Mouse (Mus musculus) adrenal gland, adult (tissue): ENCODE measurements around the gene Hnrnpa2b1.
"Not testable (repeated sequence)": the region's sequence is repeated elsewhere in the genome, so short reads cannot be mapped to it uniquely, and the experiment has no call there.

Experiments
- DNase-seq, 2 experiments: peaks; one replicate each; pipeline ENCODE4 v3.0.0; 2022 to 2023; ENCODE audit warnings: low spot score in 1 of 2; ENCODE audit not compliant: inconsistent age in 2 of 2

The Hnrnpa2b1 gene

GRCm38 (mm10) chr6:51469715-51470310 is at the start of gene Hnrnpa2b1:
Hnrnpa2b1 (minus strand) TSS chr6:51469894.
- peak; percentile 99 to 100 for DNase-seq

DNA sequence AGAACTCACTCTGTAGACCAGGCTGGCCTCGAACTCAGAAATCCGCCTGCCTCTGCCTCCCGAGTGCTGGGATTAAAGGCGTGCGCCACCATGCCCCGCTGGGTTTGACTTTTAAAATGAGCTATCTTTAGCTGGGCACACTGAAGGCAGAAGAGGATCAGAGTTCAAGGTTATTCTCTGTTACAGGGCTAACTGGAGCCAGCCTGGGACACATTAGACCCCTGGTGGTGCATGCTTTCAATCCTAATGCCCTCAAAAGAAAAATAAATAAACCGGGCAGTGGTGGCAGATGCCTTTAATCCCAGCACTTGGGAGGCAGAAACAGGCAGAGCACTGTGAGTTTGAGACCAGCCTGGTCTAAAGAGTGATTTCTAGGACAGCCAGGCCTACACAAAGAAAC is 45.2 kb upstream of the Hnrnpa2b1 start:
- no peak for DNase-seq

- no peak for DNase-seq
These were observed 44.1 kb upstream of the Hnrnpa2b1 start for GRCm38 (mm10) chr6:51513745-51514144.

DNA sequence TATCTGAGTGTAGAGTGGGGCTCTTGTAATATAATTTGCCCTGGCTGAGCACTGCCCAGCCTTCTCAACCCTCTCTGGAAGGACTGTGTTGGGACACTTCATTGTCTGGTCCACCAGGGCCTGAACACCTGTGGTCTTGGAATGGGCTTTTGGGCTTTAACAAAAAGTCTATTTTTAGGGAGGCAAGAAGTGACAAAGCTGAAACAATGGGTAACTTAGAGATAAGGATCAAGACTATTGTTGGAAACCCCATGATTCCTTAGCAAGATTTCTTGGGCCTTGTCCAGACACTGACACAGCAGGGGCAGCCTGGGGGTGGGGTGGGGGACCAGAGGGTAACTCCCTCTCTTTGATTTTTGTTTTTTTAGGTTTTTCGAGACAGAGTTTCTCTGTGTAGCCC is 41.3 kb upstream of the Hnrnpa2b1 start:
- DNase-seq = no peak

- DNase-seq = peak; percentile 29 to 78
These were observed 40.4 kb upstream of the Hnrnpa2b1 start for GRCm38 (mm10) chr6:51510094-51510493.

GRCm38 (mm10) chr6:51508750-51509648 is 39.3 kb upstream of the Hnrnpa2b1 start:
- DNase-seq = peak; percentile 72 to 88

DNA sequence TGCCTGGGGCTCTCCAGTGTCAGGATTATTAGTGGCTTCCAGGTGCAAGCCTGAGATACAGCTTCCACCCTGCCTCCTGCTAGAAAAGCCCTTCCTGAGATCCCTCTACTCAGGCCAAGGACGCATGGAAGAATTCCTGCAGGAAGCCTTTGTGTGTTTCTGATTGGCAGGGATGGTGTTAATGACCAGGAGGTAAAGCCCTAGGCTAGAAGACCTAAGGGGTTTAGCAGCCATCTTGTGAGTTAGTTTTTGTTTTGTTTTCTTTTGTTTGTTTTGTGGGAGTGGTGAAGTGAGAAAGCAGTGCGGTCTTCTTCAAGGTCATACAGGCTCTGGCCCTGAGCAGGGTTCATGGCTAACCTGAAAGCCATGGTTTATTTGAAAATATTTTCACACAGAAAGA is 37.9 kb upstream of the Hnrnpa2b1 start:
- no peak for DNase-seq

- no peak for DNase-seq
These were observed 36.0 kb upstream of the Hnrnpa2b1 start for GRCm38 (mm10) chr6:51505671-51506070.

DNA sequence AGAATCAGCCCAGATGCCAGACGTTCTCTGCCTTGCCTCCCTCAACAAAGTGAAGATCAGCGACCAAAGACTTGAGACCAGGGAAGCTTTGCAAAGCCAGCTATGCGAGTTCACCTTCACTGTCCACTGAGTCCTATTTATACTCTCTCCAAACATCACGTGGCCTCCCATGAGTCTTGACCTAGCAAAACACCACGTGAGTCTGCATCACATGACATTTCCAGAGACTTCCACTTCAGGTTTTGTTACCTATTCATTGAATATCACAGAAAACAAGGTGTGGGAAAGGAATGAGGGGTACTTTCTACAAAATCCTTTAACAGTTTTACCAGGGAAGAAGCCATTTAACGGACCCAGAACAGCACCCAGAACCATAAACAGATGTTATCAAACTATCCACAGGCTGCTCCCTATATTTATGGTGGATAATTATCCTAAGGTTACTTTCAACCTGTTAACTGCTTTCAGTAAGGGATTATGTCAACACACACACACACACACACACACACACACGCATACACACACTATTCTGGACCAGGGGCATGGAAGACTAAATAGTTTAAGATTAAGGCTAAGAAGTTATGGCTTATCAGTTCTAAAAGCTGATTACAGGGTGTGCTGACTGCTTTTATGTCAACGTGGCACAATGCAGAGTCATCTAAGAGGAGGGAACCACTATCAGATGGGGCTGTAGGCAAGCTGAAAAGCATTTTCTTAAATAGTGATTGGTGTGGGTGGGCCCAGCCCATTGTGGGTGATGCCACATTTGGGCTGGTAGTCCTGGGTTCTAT is 27.8 kb upstream of the Hnrnpa2b1 start:
- no peak for DNase-seq

DNA sequence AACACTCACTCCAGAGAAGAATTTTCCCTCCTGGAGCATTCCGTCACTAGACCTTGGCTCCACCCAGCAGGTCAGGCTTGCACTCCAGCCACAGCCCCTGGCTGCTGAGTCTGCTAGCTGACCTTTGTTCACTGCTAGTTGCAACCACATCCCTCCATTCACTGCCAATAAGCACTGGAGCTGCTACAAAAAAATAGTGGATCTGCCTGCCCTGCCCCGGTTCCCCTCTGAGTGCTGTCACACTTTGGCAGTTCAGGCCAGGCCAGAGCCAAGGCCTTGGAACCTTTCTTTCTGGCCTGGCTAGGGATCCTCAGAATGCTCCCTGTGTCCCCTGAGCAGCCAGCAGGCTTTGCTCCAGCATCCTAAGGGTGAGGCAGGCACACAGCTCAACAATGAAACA is 20.1 kb upstream of the Hnrnpa2b1 start:
- DNase-seq = peak; percentile 10 to 62

DNA sequence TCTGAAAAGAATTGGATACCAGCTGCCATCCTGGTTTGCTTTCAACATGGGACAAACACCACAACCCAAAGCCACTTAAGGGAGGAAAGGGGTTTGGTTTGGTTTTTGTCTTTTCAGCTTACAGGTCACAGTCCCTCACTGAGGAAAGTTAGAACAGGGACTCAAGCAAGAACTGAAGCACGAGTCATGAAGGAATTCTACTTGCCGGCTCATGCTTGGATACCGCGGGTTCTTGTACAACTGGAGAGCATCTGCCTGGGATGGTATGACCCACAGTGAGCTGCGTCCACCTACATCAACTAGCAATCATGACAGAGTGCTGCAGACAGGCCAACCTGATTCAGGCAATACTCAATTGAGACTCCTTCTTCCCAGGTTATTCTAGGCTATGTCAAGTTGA is 17.0 kb upstream of the Hnrnpa2b1 start:
- DNase-seq = no peak

GRCm38 (mm10) chr6:51486076-51486710 is 16.5 kb upstream of the Hnrnpa2b1 start:
- DNase-seq = no peak

- no peak for DNase-seq
These were observed 16.0 kb upstream of the Hnrnpa2b1 start for GRCm38 (mm10) chr6:51485646-51486045.

GRCm38 (mm10) chr6:51484556-51484955 is 14.9 kb upstream of the Hnrnpa2b1 start:
- not testable (repeated sequence) for DNase-seq

DNA sequence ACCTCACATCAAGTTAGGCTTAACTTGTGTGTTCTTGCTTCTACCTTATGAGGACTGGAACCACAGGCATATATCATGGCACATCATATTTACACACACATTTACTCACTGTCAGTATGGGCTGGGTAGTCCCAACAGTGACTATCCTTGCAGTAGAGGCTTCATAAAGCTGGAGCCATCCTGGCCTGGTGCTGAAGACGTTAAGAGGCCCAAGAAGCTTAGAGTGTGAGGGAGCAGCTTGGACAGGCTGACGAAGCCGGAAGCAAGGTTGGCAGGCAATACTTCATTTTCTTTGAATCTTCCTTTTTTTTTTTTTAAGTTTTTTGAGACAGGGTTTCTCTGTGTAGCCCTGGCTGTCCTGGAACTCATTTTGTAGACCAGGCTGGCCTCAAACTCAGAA is 14.2 kb upstream of the Hnrnpa2b1 start:
- no peak for DNase-seq

DNA sequence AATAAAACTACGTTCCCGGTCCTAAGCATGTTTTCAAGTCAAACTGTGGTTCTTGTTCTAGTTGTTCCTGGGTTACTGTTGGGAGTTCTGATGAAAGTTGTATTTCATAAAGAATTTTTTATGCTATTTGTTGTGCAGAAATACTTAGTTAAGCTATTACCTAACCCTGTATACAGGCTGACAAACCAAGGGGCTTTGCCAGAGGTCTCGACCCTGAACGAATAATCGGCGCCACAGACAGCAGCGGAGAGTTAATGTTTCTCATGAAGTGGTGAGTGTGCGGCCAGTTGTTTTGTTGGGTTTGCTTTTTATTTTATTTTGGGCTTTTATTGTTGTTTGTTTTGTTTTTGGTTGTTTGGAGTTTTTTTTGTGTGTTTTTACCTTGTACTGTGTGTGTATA is 11.9 kb upstream of the Hnrnpa2b1 start:
- DNase-seq = no peak

GRCm38 (mm10) chr6:51479136-51479731 is 9.5 kb upstream of the Hnrnpa2b1 start:
- no peak for DNase-seq

DNA sequence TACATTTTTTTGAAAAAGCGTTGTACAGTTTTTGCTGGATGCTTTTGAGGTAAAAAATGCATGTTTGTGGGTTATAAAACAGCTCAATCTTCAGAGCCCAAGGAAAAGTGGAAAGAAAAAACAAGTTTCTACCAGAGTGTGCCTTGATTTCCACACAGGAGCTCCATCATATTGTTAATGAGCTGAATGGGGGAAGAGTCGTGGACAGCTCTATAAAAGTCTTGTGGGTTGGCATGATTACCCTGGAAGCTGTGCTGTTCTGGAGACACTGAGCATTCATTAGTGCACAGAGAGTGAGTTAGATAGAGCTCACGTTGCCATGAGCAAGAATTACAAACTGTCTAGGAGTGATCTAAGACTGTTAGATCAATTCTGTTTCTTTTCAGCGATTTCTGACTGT is 2.5 kb upstream of the Hnrnpa2b1 start:
- DNase-seq = peak in 1 of 2 experiments; percentile 26

GRCm38 (mm10) chr6:51471782-51472181 is 2.1 kb upstream of the Hnrnpa2b1 start:
- peak in 1 of 2 experiments; percentile 30 for DNase-seq

DNA sequence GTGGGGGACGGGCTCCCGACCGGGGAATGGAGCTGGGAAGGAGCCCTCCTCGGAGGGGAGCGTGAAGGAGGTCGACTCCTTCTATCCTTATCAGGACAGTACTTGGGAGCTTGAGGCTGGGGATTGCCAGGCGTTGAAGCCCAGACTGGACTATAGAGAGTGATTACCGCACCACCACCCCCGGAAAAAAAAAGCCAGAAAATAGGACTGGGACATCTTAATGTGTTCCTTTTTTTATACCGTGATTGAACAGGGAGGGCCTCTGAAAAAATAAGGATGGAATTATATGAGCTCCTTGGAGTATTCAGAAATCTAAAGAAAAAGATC is 1.4 kb upstream of the Hnrnpa2b1 start:
- no peak for DNase-seq
